Mouse (Mus musculus): ENCODE results near the gene Nek1. TPM values are rescaled to one million over a fixed set of nuclear protein-coding genes. Genes with fewer than 3 reads are reported as not detected.

Nek1 gene
- polyA plus RNA-seq, 1 experiment from 2014 or later: 14.3 TPM

- no peaks in the 10 kb centered on the region for H3K9me3 ChIP-seq (replicated peaks; ENCODE audit: low read length)
- WGBS: 61% methylated on average over 7 of the region's 7 CpGs
- no peaks in the 10 kb centered on the region for H3K27me3 ChIP-seq (ENCODE audit: insufficient read depth, low read length)
- H3K9ac ChIP-seq (ENCODE audit: low read depth, low read length): no peak overlapping the region
- no peak overlapping the region for H3K27ac ChIP-seq
- ATAC-seq (replicated peaks; ENCODE audit: low FRiP score, low read depth): no peak
- H3K4me2 ChIP-seq (ENCODE audit: low read length): no peak overlapping the region
- no peaks in the 10 kb centered on the region for H3K36me3 ChIP-seq (ENCODE audit: insufficient read depth, low read length)
- H3K4me1 ChIP-seq (replicated peaks; ENCODE audit: insufficient read depth, low read length): no peaks in the 10 kb centered on the region
- TF ChIP-seq CTCF (IDR thresholded peaks at IDR 0.05; ENCODE audit: low read depth): no peak
- DNase-seq (ENCODE audit: low spot score): no peak
- no peak overlapping the region for H3K4me3 ChIP-seq (replicated peaks; ENCODE audit: low read depth, low read length)
Observed at GRCm38 (mm10) chr8:61060412-61060811, 67.4 kb downstream of the Nek1 start.

GRCm38 (mm10) chr8:61075059-61075458 is 82.1 kb downstream of the Nek1 start:
- ATAC-seq (replicated peaks; ENCODE audit: low FRiP score, low read depth) (no peak), DNase-seq (ENCODE audit: low spot score) (peak; percentile 66)
- TF ChIP-seq CTCF (IDR thresholded peaks at IDR 0.05; ENCODE audit: low read depth): peak; percentile 65

GRCm38 (mm10) chr8:61110496-61110895 is 117.5 kb downstream of the Nek1 start:
- no peak for TF ChIP-seq CTCF (IDR thresholded peaks at IDR 0.05; ENCODE audit: low read depth)
- no peak for ATAC-seq (replicated peaks; ENCODE audit: low FRiP score, low read depth)

More at GRCm38 (mm10) chr8:61075059-61075458, 82.1 kb downstream of the Nek1 start:
- no peak overlapping the region for H3K4me3 ChIP-seq (replicated peaks; ENCODE audit: low read depth, low read length)
- H3K36me3 ChIP-seq (ENCODE audit: insufficient read depth, low read length): 0 out of 2 replicates have a peak, but pooled peaks cover 11% of the 10 kb centered on the region
- no peak overlapping the region for H3K27ac ChIP-seq
- H3K9ac ChIP-seq (ENCODE audit: low read depth, low read length): no peak overlapping the region
- no peak overlapping the region for H3K4me2 ChIP-seq (ENCODE audit: low read length)
- H3K4me1 ChIP-seq (replicated peaks; ENCODE audit: insufficient read depth, low read length): no peaks in the 10 kb centered on the region
- no peaks in the 10 kb centered on the region for H3K9me3 ChIP-seq (replicated peaks; ENCODE audit: low read length)
- no peaks in the 10 kb centered on the region for H3K27me3 ChIP-seq (ENCODE audit: insufficient read depth, low read length)

GRCm38 (mm10) chr8:61111940-61112339 is 118.9 kb downstream of the Nek1 start:
- no peaks in the 10 kb centered on the region for H3K4me1 ChIP-seq (replicated peaks; ENCODE audit: insufficient read depth, low read length)
- TF ChIP-seq CTCF (IDR thresholded peaks at IDR 0.05; ENCODE audit: low read depth): no peak
- H3K9ac ChIP-seq (ENCODE audit: low read depth, low read length): no peak overlapping the region
- H3K27me3 ChIP-seq (ENCODE audit: insufficient read depth, low read length): no peaks in the 10 kb centered on the region
- no peak overlapping the region for H3K27ac ChIP-seq
- H3K9me3 ChIP-seq (replicated peaks; ENCODE audit: low read length): no peaks in the 10 kb centered on the region
- H3K36me3 ChIP-seq (ENCODE audit: insufficient read depth, low read length): peaks cover 6% of the 10 kb centered on the region; the same call in 1 of the 2 replicates
- ATAC-seq (replicated peaks; ENCODE audit: low FRiP score, low read depth) (no peak), DNase-seq (ENCODE audit: low spot score) (no peak)
- WGBS: 91% methylated on average over 4 of the region's 4 CpGs
- H3K4me3 ChIP-seq (replicated peaks; ENCODE audit: low read depth, low read length): no peak overlapping the region
- no peak overlapping the region for H3K4me2 ChIP-seq (ENCODE audit: low read length)

More at GRCm38 (mm10) chr8:61110496-61110895, 117.5 kb downstream of the Nek1 start:
- Histone ChIP-seq H3K36me3 (ENCODE audit: insufficient read depth, low read length) (peaks cover 6% of the 10 kb centered on the region; the same call in 1 of the 2 replicates), H3K4me3 (replicated peaks; ENCODE audit: low read depth, low read length) (no peak overlapping the region), H3K9me3 (replicated peaks; ENCODE audit: low read length) (no peaks in the 10 kb centered on the region), H3K4me2 (ENCODE audit: low read length) (no peak overlapping the region), H3K9ac (ENCODE audit: low read depth, low read length) (no peak overlapping the region), H3K27ac (no peak overlapping the region), H3K4me1 (replicated peaks; ENCODE audit: insufficient read depth, low read length) (no peaks in the 10 kb centered on the region), H3K27me3 (ENCODE audit: insufficient read depth, low read length) (no peaks in the 10 kb centered on the region)
- whole genome bisulfite sequencing: 91% methylated on average over 4 of the region's 4 CpGs
- DNase-seq (ENCODE audit: low spot score): no peak

GRCm38 (mm10) chr8:61121631-61122030 is 128.6 kb downstream of the Nek1 start:
- no peak for TF ChIP-seq CTCF (IDR thresholded peaks at IDR 0.05; ENCODE audit: low read depth)
- Histone ChIP-seq H3K4me3 (replicated peaks; ENCODE audit: low read depth, low read length) (no peak overlapping the region), H3K36me3 (ENCODE audit: insufficient read depth, low read length) (no peaks in the 10 kb centered on the region), H3K4me2 (ENCODE audit: low read length) (no peak overlapping the region), H3K4me1 (replicated peaks; ENCODE audit: insufficient read depth, low read length) (no peaks in the 10 kb centered on the region), H3K27me3 (ENCODE audit: insufficient read depth, low read length) (no peaks in the 10 kb centered on the region), H3K27ac (no peak overlapping the region), H3K9ac (ENCODE audit: low read depth, low read length) (no peak overlapping the region), H3K9me3 (replicated peaks; ENCODE audit: low read length) (no peaks in the 10 kb centered on the region)
- WGBS: 94% methylated on average over 1 of the region's 1 CpGs
- ATAC-seq (replicated peaks; ENCODE audit: low FRiP score, low read depth) (no peak), DNase-seq (ENCODE audit: low spot score) (no peak)

- Histone ChIP-seq H3K27ac (no peak overlapping the region), H3K4me1 (replicated peaks; ENCODE audit: insufficient read depth, low read length) (no peaks in the 10 kb centered on the region), H3K36me3 (ENCODE audit: insufficient read depth, low read length) (no peaks in the 10 kb centered on the region), H3K4me2 (ENCODE audit: low read length) (no peak overlapping the region), H3K9me3 (replicated peaks; ENCODE audit: low read length) (no peaks in the 10 kb centered on the region), H3K27me3 (ENCODE audit: insufficient read depth, low read length) (no peaks in the 10 kb centered on the region), H3K9ac (ENCODE audit: low read depth, low read length) (no peak overlapping the region), H3K4me3 (replicated peaks; ENCODE audit: low read depth, low read length) (no peak overlapping the region)
- no peak for DNase-seq (ENCODE audit: low spot score)
- ATAC-seq (replicated peaks; ENCODE audit: low FRiP score, low read depth): no peak
- no peak for TF ChIP-seq CTCF (IDR thresholded peaks at IDR 0.05; ENCODE audit: low read depth)
- WGBS: 72% methylated on average over 2 of the region's 2 CpGs
Observed at GRCm38 (mm10) chr8:61127299-61127861, 134.4 kb downstream of the Nek1 start.

Measured in kidney, postnatal 0 days (tissue).